In the genomic region with DNA sequence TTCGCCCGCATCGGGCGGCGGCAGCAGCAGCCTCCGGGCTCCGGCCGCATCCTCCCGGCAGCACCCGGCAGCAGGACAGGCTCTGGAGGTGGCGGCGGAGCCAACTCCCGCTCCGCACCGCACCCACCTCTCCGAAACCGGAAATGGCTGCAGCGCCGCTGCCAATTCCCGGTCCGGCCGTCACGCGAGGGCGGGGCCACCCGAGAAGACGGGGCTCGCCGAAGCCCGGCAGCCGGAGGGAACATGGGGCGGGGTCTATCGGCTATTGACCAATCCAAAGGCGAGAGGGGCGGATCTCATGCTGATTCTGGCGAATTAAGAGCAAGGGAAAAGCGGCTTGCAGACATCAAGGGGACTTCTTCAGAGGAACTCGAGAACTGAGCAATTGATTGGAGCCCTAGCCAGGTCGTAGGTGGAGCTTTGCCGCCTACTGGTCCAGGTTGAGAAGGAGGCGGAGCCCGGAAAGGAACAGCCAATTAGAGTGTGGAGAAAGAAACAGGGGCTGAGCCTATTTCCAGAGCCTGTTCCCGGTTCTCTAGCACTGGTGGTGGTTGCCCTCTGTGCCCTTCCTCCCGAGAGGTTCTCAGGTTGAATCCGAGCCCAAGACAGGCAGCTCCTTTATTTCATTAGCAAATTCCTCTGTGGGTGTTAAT, we compare ENCODE assay signal across 1 mouse cellular context.
TF ChIP-seq lines count a peak whose summit lies in the region.

A gene (minus strand): TSS at position 234 of the 653 bp plus-strand sequence.

TF ChIP-seq in MEL, 35 proteins besides CTCF, POLR2A, EP300 and RAD21 (continued from another document):
- TF ChIP-seq MAX (IDR thresholded peaks at IDR 0.05; ENCODE audit: low read length) (no peak), ZNF384 (IDR thresholded peaks at IDR 0.05; ENCODE audit: low read depth, low read length) (peak; percentile 19; the same call in 1 of the 2 replicates), GABPA (IDR thresholded peaks at IDR 0.05; ENCODE audit: low read depth, low read length) (no peak), MAFK (IDR thresholded peaks at IDR 0.05; ENCODE audit: borderline replicate concordance, low read depth, low read length) (no peak), ELF1 (IDR thresholded peaks at IDR 0.05; ENCODE audit: low read depth, low read length) (peak; percentile 84), BHLHE40 (IDR thresholded peaks at IDR 0.05; ENCODE audit: borderline replicate concordance, low read depth, low read length) (no peak; the same call in 1 of the 2 replicates), SIN3A (IDR thresholded peaks at IDR 0.05; ENCODE audit: low read length) (peak; percentile 81), MAZ (IDR thresholded peaks at IDR 0.05; ENCODE audit: low read depth, low read length) (peak; percentile 66; the same call in 1 of the 2 replicates), MYB (IDR thresholded peaks at IDR 0.05; ENCODE audit: low read depth, low read length) (no peak), ZC3H11A (IDR thresholded peaks at IDR 0.05; ENCODE audit: low read depth, low read length) (no peak), USF1 (IDR thresholded peaks at IDR 0.05; ENCODE audit: low read depth, low read length) (peak; percentile 57), HCFC1 (IDR thresholded peaks at IDR 0.05; ENCODE audit: low read depth, low read length) (peak; percentile 81)
